Mouse (Mus musculus) olfactory bulb, adult 2 months (tissue): ENCODE measurements around the gene Igsf23. TPM values are rescaled to one million over a fixed set of nuclear protein-coding genes. Genes with fewer than 3 reads are reported as not detected.
"Not testable (repeated sequence)": the region's sequence is repeated elsewhere in the genome, so short reads cannot be mapped to it uniquely, and the experiment has no call there.

Experiments
- H3K27ac ChIP-seq: fragments of 200-500 bp; 2 replicates; pipeline ENCODE4 v1.5.1; 2012; ENCODE audit warnings: low read depth, low read length; ENCODE audit not compliant: insufficient read depth
- H3K4me1 ChIP-seq: fragments of 200-500 bp; 2 replicates; pipeline ENCODE4 v1.6.1; 2012; ENCODE audit warnings: low read length; ENCODE audit not compliant: control insufficient read depth, insufficient read depth
- H3K4me3 ChIP-seq: fragments of 200-500 bp; 2 replicates; pipeline ENCODE4 v1.5.1; 2012; ENCODE audit warnings: mild to moderate bottlenecking, low read depth, low read length, moderate library complexity; ENCODE audit not compliant: insufficient read depth
- CTCF ChIP-seq: fragments of 200-500 bp; IDR thresholded peaks from 2 replicates; pipeline ENCODE4 v1.5.1; 2012; ENCODE audit warnings: low read depth, mild to moderate bottlenecking, low read length, moderate library complexity; ENCODE audit not compliant: insufficient read depth
- POLR2A ChIP-seq: fragments of 200-500 bp; IDR thresholded peaks from 2 replicates; pipeline ENCODE4 v1.6.1; 2012; ENCODE audit warnings: mild to moderate bottlenecking, low read depth, low read length, moderate library complexity; ENCODE audit not compliant: insufficient read depth
- WGBS: fragments of 180-500 bp; shearing (Covaris S2); methylation state at CpG from one replicate; pipeline ENCODE4 v1.1.7; 2018; 5-methylcytosine and 5-hydroxymethylcytosine counted together
- polyA plus RNA-seq: library from polyadenylated mRNA; stranded (reverse); fragments of >200 nt; gene quantifications from 2 replicates; pipeline ENCODE4 v1.2.4, GENCODE M21; 2012; ENCODE audit warnings: low replicate concordance; ENCODE audit not compliant: missing spikeins, insufficient read depth, insufficient read length

Gene Igsf23
- polyA plus RNA-seq, result not detected in 2 replicates

GRCm38 (mm10) chr7:19950589-19950988 is at the start of gene Igsf23:
Gene Igsf23 (minus strand): TSS chr7:19950756.
- no peaks in the 10 kb centered on the region for H3K4me1 ChIP-seq
- H3K4me3 ChIP-seq, result no peak within 1 kb of the TSS
- no peak within 1 kb of the TSS for H3K27ac ChIP-seq
- 65% methylated on average over 9 of the region's 9 CpGs for WGBS
- no peak for TF ChIP-seq POLR2A
- TF ChIP-seq CTCF, result no peak

DNA sequence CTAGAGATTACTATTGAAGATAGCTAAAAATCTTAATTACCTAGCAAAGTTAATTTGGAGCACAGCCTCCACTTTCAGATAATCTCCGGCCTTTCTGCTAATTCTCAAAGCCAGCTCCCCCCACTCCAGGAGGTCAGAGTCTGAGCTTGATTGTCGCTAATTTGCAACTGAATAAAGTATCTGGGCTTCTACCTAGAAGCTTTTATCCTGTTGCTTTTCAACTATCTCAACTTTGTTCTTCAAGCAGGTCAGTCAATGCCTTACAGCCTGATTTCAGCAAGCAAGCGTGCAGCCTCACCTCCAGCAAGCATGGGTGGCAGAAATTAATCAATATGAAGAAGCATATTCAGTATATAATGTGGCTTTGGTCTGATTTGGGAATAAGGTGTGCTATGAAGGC is 46.2 kb upstream of the Igsf23 start:
- not testable (repeated sequence) for H3K27ac ChIP-seq, H3K4me1 ChIP-seq, H3K4me3 ChIP-seq
- WGBS, result 63% methylated on average over 3 of the region's 3 CpGs

DNA sequence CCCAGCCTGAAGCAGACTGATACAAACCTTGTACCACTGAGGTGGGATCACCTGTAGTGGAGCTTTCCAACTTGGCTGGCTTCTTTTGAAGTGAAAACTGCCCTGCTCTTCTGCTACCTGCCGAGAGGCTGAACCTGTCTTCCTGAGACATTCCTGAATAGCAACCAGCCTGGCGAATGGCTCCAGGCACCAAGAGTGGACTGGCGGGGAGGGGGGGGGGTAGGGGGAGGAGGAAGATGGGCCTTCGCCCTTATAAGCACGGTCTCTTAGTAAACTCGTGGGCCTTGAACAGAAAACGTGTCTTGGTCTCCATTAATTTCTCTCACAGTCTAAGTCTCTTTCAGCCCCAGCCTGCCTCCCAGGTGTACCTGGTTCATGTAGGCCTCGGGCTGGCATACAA is 40.6 kb upstream of the Igsf23 start, which contains the start of gene Nlrp9b:
Gene Nlrp9b, plus strand, starts transcription at position 301 of the 400 bp plus-strand sequence.
- WGBS, result 76% methylated on average over 8 of the region's 8 CpGs
- H3K4me3 ChIP-seq, H3K27ac ChIP-seq, H3K4me1 ChIP-seq: not testable (repeated sequence)

DNA sequence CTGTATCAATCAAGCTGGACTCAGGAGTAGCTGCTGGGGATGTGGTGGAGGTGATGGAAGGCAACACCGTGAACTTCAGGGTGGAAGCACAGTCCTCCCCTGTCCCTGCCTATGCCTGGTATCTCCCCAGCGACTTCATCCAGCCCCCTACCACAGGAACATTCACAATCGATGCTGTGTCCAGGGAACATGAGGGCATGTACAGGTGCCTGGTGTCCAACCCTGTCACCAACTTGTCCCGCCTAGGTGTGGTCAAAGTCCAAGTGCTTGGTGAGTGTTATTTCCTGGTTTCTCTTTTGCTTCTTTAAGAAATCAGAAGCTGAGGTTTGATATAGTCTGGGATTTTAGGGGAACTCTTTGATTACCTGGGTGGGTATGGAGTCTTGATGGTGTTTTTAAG is 21.0 kb upstream of the Igsf23 start:
- no peak overlapping the region for H3K4me3 ChIP-seq
- TF ChIP-seq POLR2A (no peak), CTCF (no peak)
- H3K27ac ChIP-seq, result no peak overlapping the region
- no peaks in the 10 kb centered on the region for H3K4me1 ChIP-seq
- 86% methylated on average over 4 of the region's 4 CpGs for WGBS

GRCm38 (mm10) chr7:19970196-19970595 is 19.6 kb upstream of the Igsf23 start:
- Histone ChIP-seq H3K4me3 (no peak overlapping the region), H3K4me1 (no peaks in the 10 kb centered on the region), H3K27ac (no peak overlapping the region)
- no peak for TF ChIP-seq POLR2A
- no peak for TF ChIP-seq CTCF
- 91% methylated on average over 8 of the region's 8 CpGs for WGBS

DNA sequence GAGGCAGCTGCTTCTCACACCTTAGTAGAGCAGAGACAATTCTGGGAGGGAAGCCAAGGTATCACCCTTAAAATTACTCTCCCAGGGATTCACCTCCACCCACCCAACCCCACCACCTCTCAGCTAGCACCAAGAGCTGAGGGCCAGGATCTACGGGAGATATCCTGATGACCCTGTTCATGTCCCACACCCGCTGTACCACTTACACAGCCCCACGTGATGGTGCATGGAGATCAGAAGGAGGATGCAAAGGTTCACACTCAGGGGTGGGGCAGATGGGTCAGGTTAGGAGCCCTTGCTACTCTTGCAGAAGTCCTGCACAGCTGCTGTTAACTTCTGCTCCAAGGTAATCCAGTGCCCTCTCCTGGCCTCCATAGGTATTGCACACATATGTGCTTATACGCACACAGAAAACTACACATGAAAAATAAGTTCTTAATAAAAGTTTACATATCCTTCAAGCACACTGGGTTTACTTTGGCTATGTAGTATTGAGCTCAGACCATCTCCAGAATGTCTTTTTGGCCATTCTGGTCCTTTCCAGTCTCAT is 19.1 kb upstream of the Igsf23 start:
- no peak overlapping the region for H3K27ac ChIP-seq
- H3K4me1 ChIP-seq, result no peaks in the 10 kb centered on the region
- 92% methylated on average over 4 of the region's 4 CpGs for WGBS
- no peak for TF ChIP-seq CTCF
- TF ChIP-seq POLR2A, result no peak
- no peak overlapping the region for H3K4me3 ChIP-seq

DNA sequence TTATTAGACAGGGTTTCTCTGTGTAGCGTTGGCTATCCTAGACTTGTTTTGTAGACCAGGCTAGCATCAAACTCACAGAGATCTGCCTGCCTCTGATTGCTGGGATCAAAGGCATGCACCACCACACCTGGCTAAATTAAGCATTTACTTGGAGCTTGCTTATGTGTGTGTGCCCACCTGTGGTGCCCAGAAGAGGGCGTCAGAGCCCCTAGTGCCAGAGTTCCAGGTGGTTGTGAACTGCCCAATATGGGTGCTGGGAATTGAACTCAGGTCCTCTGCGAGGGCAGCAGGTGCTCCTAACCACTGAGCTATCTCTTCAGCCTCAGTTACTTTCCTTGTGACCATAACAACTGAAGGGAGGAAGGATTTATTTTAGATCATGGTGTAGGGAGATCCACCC is 18.6 kb upstream of the Igsf23 start:
- TF ChIP-seq POLR2A, result no peak
- no peak for TF ChIP-seq CTCF
- no peak overlapping the region for H3K27ac ChIP-seq
- H3K4me3 ChIP-seq, result no peak overlapping the region
- WGBS, result 74% methylated on average over 3 of the region's 3 CpGs
- no peaks in the 10 kb centered on the region for H3K4me1 ChIP-seq

DNA sequence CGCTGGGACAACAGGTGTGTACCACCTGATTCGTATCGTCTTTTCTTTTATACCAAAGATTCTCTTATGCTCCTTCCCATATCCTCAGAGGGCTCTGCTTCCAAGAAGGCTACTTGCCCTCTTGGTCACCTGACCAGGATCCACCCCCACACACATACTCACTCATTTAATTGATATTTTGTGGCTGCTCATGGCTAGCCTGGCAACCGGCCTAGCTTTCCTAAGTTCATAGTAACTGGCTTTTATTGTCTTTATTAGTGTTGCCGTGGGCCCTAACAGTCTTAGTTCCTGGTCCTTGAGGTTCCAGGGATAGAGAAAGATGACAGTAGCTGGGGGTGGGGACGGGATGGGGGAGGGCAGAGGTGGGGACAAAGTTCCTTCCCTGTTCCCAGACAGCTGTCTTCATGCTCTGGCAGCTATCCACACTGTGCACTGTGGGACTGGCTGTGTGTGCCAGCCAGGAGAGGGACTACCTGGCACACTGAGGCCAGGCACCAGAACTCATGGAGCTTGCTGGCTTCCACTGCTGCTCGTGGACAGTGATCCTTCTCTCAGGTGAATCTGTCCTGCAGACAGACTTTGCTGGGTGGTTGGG is 14.5 kb upstream of the Igsf23 start, which contains the start of gene Ceacam20:
Gene Ceacam20, plus strand, starts transcription at position 428 of the 595 bp plus-strand sequence.
- H3K4me3 ChIP-seq, result no peak within 1 kb of the TSS
- WGBS, result 76% methylated on average over 7 of the region's 7 CpGs
- TF ChIP-seq POLR2A (no peak), CTCF (no peak)
- H3K27ac ChIP-seq, result no peak within 1 kb of the TSS
- H3K4me1 ChIP-seq, result no peaks in the 10 kb centered on the region

- H3K4me3 ChIP-seq, result no peak overlapping the region
- WGBS, result 64% methylated on average over 1 of the region's 1 CpGs
- no peak overlapping the region for H3K27ac ChIP-seq
- TF ChIP-seq POLR2A (no peak), CTCF (no peak)
- no peaks in the 10 kb centered on the region for H3K4me1 ChIP-seq
These were observed 11.9 kb upstream of the Igsf23 start for GRCm38 (mm10) chr7:19962423-19962822.
